Mouse (Mus musculus) frontal cortex, postnatal 36 days (tissue): ENCODE data around the gene Mphosph9.

Source experiments
- DNase-seq, 2 experiments: peaks; one replicate each; pipeline ENCODE4 v3.0.0; 2022; ENCODE audit warnings: low spot score in 2 of 2

The Mphosph9 gene

DNA sequence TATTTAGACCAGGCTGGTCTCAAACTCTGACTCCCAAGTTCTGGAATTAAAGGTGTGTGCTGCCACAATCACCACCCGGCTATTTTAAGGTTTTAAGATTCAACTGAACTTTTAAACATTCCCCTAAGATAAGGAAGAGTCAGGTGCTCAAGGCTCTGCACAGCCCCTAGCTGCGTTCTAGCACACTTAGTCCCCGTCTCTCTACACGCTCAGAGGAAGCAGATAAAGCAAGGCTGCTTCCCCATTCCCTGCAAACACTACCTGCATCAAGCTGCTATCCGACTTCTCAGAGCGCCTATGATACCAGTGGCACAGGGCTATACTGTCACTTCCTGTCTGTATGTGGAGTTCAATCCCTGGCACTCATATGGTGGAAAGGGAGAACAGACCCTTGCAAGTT lies 60.1 kb downstream of the Mphosph9 start:
- DNase-seq = no peak

DNA sequence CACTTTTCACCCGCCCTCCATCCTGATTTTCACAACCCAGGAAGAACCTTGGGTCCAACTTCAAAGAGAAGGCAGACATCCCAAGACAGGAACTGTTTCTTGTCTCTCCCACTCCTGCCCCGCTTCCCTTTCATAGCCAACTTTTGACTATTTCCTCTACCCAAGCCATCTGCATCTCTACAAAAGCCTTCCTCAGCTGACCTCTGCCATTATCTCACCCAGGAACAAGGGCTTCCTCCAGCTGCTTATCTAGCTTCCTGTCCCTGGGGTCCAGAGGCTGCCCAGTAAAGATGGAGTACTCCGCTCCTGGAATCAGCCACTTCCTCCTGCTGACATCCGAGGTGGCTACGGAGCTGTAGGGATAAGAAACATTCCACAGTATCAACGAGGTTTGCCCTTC lies 61.0 kb downstream of the Mphosph9 start:
- DNase-seq = no peak

DNA sequence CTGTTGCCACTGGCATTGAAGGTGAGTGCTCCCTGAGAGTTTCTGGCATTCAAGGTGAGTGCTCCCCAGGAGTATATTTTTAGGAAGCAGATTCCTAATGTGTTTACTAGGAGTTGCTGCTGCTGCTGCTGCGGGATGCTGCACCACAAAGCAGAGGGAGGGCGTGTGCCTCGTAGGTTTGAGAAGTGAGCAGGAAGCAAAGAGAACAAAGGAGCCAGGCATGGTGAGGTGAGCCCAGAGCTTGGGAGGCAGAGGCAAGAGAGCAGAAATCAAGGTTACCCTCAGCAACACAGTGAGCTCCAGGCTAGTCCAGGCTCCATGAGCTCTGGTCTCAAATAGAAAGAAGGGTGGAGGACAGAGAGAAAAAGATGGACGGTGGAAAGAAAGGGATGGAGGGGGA lies 64.5 kb downstream of the Mphosph9 start:
- DNase-seq = no peak

DNA sequence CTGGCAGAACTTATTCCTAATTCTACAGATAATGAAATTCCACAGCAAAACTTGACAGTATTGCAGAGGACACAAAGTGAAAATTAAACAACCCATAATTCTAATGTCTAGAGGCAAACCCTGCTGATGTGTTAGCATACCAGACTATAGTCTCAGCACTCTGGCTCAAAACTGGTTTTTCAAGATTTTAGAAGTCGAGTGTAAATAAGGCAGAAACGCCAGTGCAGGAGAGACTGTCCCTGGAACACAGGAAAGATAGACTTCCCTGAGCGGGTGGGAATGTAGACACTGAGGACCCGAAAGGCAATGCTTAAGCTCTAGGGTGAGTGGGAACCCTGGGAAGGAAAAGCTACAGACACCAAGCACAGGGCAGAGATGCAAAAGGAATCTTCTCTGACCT lies 65.7 kb downstream of the Mphosph9 start:
- no peak for DNase-seq

GRCm38 (mm10) chr5:124259133-124259532 lies 68.6 kb downstream of the Mphosph9 start:
- no peak for DNase-seq

- no peak for DNase-seq
Observed at GRCm38 (mm10) chr5:124258026-124258425, 69.7 kb downstream of the Mphosph9 start.

GRCm38 (mm10) chr5:124255141-124255540 lies 72.6 kb downstream of the Mphosph9 start:
- DNase-seq = peak in 1 of 2 experiments; percentile 10

DNA sequence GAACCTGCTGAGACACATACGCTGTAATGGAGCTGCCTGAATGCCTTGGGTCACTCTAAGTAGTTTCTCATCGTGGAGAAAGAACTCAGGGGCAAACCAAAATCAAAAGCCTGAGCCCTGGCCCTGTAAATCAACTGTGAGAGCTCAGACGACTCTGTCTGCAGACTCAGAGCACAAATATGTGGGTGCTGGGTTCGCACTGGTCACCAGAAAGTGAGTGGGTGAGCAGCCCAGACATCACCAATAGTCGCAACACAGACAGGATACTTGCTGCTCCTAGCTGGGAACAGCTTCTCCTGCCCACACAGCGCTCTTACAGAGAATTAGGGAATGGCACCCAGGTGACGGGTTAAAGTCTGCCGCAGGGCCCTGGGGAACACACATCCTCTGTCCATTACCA lies 74.2 kb downstream of the Mphosph9 start:
- no peak for DNase-seq

GRCm38 (mm10) chr5:124252580-124253320 lies 75.0 kb downstream of the Mphosph9 start:
- DNase-seq = no peak

GRCm38 (mm10) chr5:124251070-124251469 lies 76.7 kb downstream of the Mphosph9 start:
- no peak for DNase-seq

DNA sequence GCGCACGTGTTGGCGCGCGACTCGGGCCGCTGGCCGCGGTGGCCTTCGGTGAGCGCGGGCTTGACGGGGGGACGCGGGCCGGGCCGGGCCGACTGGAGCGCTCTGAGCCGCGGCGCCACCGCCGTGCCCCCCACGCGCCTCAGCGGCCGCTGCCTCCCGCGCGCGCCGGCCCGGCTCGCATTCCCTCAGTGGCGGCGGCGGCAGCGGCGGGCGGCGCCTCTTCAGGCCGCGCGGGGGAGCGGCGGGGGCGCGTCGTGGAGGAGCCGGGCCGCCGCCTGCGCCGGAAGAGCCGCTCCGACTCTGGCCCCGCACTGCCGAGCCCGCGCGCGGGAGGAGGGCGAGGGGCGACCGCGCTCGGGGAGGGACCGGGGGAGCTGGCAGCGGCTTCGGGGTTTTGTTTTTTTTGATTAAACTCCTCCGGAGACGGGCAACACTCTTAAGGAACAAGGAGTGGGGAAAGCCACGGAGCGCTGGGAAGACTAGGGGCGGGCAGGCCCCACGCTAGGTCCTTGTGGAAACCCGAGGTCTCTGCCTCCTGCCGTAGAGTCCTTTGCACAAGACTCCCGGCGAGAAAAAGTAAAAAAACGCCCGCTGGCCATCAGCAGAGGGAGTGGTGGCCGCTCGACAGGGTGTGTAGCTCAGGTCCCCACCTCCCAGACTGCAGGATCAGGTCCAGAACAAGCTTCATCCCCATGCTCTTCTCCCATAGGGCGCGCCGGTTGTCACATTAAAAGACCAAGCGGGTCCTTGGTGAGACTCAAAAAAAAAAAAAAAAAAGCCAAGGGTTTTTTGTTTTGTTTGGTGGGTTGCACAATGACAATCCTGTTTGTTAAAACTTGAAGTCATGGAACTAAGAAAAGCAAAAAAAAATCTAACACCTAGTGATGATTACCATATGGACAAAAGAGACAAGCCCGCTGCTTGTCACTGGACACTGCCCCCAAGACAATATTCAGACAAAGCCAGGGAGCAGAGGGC lies 77.9 kb downstream of the Mphosph9 start, which contains the start of gene Pitpnm2:
TSS of gene Pitpnm2 (minus strand) at position 147 of the 978 bp plus-strand sequence.
- no peak for DNase-seq

DNA sequence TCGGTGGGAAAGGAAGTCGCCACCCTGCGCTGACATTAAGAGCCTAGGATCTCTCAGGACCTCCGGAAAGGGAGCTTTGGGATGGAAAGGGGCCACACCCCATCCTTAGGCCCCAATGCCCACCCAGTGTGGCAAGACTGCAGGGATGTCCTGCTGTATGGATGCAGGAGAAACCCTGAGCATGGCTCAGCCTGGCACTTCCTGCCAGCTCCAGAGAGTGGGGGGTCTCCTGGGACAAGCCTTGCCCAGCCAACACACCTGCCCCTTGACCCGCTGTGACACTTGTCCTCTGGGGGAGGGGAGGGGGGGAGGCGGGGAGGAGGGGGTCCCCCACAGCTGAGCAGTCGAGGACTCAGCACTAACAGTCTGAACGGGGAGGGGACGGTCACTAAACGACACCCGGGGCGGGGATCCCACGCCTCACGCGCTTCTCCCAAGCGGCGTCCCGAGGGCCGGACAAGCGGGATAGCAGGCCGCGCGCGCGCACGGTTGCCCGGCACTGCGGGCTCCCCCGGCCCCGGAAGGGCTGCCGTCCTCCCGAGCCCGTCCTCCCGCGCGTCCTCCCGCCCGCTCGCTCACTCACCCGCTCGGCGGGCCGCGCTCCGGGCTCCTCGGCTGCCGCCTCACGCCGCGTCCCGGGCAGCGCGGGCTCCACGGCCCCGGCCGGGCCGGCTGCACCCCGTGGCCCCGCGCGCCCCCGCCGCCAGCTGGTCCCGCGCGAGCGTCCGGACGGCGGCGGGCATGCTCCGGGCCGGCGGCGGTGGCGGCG lies 78.7 kb downstream of the Mphosph9 start:
- no peak for DNase-seq

DNA sequence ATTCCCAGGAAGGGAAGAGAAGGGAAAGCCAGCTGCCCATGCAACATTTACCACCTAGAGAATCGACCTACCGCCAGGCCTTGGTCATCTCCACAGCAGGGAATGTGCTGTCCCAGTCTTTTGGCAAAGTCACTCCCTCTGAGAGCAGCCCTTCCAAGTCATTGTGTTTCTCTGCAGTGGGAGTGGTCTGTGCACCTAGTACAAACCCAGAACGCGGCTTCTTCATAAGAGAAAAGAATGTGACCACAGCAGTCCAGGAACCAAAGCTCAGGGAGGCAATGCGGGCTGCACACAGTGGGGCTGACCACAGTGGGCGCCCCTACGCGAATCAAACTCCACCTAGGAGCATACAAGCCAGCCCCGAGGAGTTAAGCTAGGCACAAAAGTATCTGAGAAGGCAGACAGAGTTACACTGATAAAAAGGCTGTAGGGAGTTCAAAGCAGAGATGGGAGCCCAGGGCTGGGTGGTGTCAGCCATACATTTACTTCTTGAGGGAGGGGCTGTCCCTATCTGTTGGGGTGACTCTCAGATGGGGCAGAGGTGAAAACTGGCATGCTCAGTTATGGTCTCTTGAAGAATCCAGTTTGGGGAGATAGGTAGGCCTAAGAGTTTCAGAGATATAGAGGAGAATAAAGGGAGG lies 79.7 kb downstream of the Mphosph9 start:
- no peak for DNase-seq

- no peak for DNase-seq
Observed at GRCm38 (mm10) chr5:124247296-124247695, 80.5 kb downstream of the Mphosph9 start.

GRCm38 (mm10) chr5:124244885-124245284 lies 82.9 kb downstream of the Mphosph9 start:
- DNase-seq = no peak

DNA sequence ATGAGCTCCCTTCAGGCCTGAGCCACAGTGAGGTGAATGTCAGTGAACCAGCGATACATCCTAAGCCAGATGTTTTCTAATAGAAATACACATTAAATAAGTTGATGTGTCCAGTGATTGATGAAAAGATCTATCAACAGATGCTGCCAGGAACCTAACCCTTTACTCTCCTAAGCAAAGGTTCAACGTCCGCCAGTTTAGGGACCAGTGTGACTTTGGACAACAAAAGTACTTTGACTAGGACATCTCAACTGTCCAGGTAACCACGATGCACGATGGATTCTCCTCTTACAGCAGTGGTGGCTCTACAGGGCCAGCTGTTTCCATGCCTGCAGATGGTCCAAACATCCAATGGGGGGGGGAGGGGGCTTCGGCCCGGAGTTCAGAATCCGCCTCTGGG lies 83.3 kb downstream of the Mphosph9 start:
- DNase-seq = no peak

DNA sequence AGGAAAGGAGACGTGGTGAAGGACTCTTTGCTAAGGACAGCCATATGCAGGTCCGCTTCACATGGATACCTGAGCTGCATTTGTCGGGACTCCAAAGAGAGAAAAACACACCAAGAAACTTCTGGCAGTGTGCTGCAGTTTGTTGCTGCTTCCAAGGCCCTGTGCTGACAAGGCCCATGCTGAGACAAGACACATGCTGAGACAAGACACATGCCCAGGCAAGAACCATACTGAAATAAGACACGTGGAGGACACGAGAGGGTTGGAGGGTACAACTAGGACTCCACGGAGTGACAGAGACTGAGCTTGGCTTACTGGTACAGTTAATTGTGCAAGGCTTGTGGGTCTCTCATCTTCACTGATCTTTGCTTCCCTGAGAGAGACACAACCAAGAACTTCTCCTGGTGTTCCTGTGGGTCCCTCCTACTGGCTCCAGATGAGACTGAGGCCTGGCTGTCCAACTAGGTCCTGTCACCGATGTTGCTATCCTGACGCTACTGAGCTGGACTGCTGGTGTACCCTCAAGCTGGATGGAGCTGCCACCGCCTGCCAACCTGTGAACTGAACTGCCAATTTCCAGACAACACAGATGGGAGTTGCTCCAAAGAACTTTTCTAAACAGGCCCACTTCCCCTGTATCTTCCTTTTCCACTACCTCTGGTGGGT lies 84.4 kb downstream of the Mphosph9 start:
- DNase-seq = no peak

DNA sequence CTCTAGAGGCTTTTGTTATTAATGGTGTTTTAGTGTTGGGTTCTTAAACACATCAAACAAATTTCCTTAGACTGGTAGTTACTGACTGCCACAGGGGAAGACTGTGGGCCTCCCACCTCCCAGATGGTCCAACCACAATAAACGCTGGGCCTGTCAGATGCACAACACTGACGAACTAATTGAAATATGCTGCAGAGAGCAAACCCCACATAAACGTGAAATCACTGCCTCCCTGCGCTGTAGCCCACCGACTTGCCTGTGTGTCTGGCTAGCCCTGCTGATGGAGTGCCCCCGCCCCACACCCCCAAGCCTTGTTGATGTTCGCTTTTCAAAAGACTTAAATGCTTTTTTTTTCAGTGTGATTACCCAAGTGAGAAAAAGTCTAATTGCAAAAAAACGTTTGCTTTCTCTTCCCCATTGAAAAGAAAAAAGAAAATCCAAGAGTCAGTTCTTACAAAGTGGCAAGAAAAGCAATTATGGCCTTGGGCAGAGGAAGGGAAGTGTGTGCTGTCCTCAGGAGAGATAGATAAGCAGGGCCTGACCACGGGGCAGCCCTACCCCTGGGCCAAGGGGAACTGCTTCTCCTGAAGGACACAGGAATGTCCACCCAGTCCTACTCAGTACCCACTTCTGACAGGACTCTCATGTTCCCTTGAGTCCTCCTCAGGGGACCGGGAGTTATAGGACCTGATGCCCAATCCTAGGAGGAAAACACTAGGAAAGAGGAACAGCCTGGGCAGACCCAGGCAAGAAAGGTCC lies 85.9 kb downstream of the Mphosph9 start:
- DNase-seq = no peak

GRCm38 (mm10) chr5:124240841-124241685 lies 86.7 kb downstream of the Mphosph9 start:
- no peak for DNase-seq
